In the genomic region with DNA sequence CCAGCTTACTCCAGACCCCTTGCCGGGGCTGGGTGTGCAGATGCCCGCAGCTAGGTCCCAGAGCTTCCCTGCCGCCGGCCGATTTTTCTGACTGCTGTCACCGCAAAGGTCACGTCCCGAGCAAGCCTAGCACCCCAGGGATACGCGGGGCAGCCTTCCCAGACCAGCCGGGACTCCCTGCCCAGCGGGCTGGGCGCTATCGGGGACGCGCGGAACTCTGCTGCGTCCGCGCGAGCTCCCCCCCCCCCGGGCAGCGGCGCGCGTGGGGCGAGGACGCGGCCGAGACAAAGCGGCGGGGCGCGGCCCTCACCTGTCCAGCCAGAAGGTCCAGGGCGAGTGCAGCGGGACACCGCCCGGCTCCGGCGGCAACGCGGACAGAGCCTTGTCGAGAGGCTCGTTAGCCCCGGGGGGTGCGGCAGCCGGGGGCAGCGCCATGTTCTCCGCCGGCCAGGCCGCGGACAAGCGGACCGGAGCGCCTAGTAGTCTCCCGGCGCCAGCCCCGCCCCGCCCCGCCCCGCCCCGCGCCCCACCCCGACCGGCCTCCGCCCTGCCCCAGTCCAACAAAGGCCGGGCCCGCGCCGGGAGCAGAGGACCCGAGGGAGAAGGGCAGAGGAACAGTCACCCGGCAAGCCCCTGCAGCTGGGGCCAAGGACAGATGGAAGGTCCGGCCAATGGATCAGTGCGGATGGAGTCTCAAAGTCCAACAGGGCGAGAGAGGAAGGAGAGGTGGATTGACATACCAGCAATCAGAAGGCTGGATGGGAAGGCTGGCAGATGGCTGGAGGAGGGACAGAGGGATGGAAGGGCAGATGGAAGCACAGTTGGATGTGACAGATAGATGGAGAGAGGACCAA, we compare ENCODE assay signal across 8 mouse cellular contexts. TPM values are rescaled to one million over a fixed set of nuclear protein-coding genes. Genes with fewer than 3 reads are reported as not detected.
DNase-seq lines count a peak whose midpoint lies in the region; ATAC-seq and TF ChIP-seq lines count a peak whose summit lies in the region.

Eif4e3 (minus strand) TSS at position 454 of the 854 bp plus-strand sequence.
Gm20696 (minus strand) TSS at position 480 of the 854 bp plus-strand sequence.

- H3K9me3 ChIP-seq in intestine, postnatal 0 days (ENCODE audit: control insufficient read depth), result no peaks in the 10 kb centered on the region
- H3K9me3 ChIP-seq in liver, embryonic 16.5 days (replicated peaks; ENCODE audit: control insufficient read depth, low read length), result no peaks in the 10 kb centered on the region

- 0 out of 2 replicates have a peak, but pooled peaks have one; percentile 14 for TF ChIP-seq CTCF in thymus, adult 2 months (IDR thresholded peaks at IDR 0.05; ENCODE audit: borderline replicate concordance, control insufficient read depth, extremely low read depth, insufficient read depth, low read length, poor library complexity)
- no peak for TF ChIP-seq CTCF in intestine, postnatal 0 days (IDR thresholded peaks at IDR 0.05; ENCODE audit: low read depth)

- peak; percentile 74 for ATAC-seq in intestine, postnatal 0 days
- peak; percentile 72 for ATAC-seq in liver, embryonic 16.5 days (ENCODE audit: low read depth)

- H3K4me1 ChIP-seq in thymus, adult 2 months (replicated peaks; ENCODE audit: control insufficient read depth, insufficient read depth, low read length), result peaks cover 40% of the 10 kb centered on the region
- H3K4me1 ChIP-seq in intestine, postnatal 0 days (replicated peaks; ENCODE audit: control insufficient read depth, insufficient read depth, low read length), result no peaks in the 10 kb centered on the region
- no peaks in the 10 kb centered on the region for H3K4me1 ChIP-seq in liver, embryonic 16.5 days (ENCODE audit: control insufficient read depth, low read depth, low read length)

- peak; percentile 58 for DNase-seq in thymus, adult 2 months
- no peak for DNase-seq in thymus, postnatal 10 days (ENCODE audit: low spot score in 2 of 2)
- peak; percentile 75 for DNase-seq in embryo, embryonic 10 days (ENCODE audit: low spot score)
- peak; percentile 78 to 82 for DNase-seq in heart, adult 18-20 months
- peak; percentile 86 for DNase-seq in neural tube, embryonic 10.5 days (ENCODE audit: extremely low spot score, low spot score)
- peak; percentile 61 for DNase-seq in urinary bladder, adult 2 months (ENCODE audit: low spot score)

- H3K27me3 ChIP-seq in thymus, adult 2 months (ENCODE audit: control insufficient read depth, insufficient read depth, low read length), result no peaks in the 10 kb centered on the region
- no peaks in the 10 kb centered on the region for H3K27me3 ChIP-seq in intestine, postnatal 0 days (replicated peaks; ENCODE audit: control insufficient read depth, insufficient read depth, low read length)
- H3K27me3 ChIP-seq in liver, embryonic 16.5 days (ENCODE audit: control insufficient read depth, insufficient read depth, low read depth, low read length), result peaks cover 30% of the 10 kb centered on the region

- 1% methylated on average over 69 of the region's 75 CpGs for WGBS in thymus, adult 2 months
- WGBS in intestine, postnatal 0 days, result under 1% methylated on average over 43 of the region's 75 CpGs
- WGBS in liver, embryonic 16.5 days (ENCODE audit: insufficient replicate concordance), result under 1% methylated on average over 59 of the region's 75 CpGs

- peak within 1 kb of the TSS; percentile 98 for H3K4me2 ChIP-seq in intestine, postnatal 0 days (replicated peaks; ENCODE audit: low read depth)
- H3K4me2 ChIP-seq in liver, embryonic 16.5 days (ENCODE audit: low read depth, low read length), result peak within 1 kb of the TSS; percentile 71

- peak within 1 kb of the TSS; percentile 94 for H3K4me3 ChIP-seq in thymus, adult 2 months (ENCODE audit: control insufficient read depth, insufficient read depth, low read length)
- peak within 1 kb of the TSS; percentile 77 for H3K4me3 ChIP-seq in intestine, postnatal 0 days (ENCODE audit: low read depth, low read length)
- peak within 1 kb of the TSS; percentile 65 for H3K4me3 ChIP-seq in liver, embryonic 16.5 days (ENCODE audit: low read depth, low read length)

- no peaks in the 10 kb centered on the region for H3K36me3 ChIP-seq in thymus, adult 2 months (ENCODE audit: control insufficient read depth, insufficient read depth, low read length)
- H3K36me3 ChIP-seq in intestine, postnatal 0 days (ENCODE audit: control insufficient read depth, insufficient read depth), result no peaks in the 10 kb centered on the region
- H3K36me3 ChIP-seq in liver, embryonic 16.5 days (ENCODE audit: control insufficient read depth, insufficient read depth), result no peaks in the 10 kb centered on the region

- H3K9ac ChIP-seq in intestine, postnatal 0 days (ENCODE audit: low read depth, low read length), result peak within 1 kb of the TSS; percentile 66
- peak within 1 kb of the TSS; percentile 48; the same call in 1 of the 2 replicates for H3K9ac ChIP-seq in liver, embryonic 16.5 days (ENCODE audit: low read depth, low read length)

- peak within 1 kb of the TSS; percentile 81 for H3K27ac ChIP-seq in thymus, adult 2 months (ENCODE audit: control insufficient read depth, insufficient read depth, low read length)
- H3K27ac ChIP-seq in intestine, postnatal 0 days (ENCODE audit: low read depth, low read length), result peak within 1 kb of the TSS; percentile 73
- H3K27ac ChIP-seq in liver, embryonic 16.5 days (ENCODE audit: low read length), result no peak within 1 kb of the TSS

- no peak for TF ChIP-seq POLR2A in thymus, adult 2 months (IDR thresholded peaks at IDR 0.05; ENCODE audit: control insufficient read depth, extremely low read depth, insufficient read depth, low read length, poor library complexity)

RNA-seq across cellular contexts. Expression of gene Eif4e3, which starts in this region (rescaled TPM):
- 30.4 and 34.4 TPM in 2 replicates for polyA plus RNA-seq in thymus, adult 2 months (2012; rRNA removed)
- total RNA-seq in heart, adult 18-20 months (2021), result 10 to 100 TPM; 44.5 to 45.6 TPM
- polyA plus RNA-seq in intestine, postnatal 0 days (2015; fragmentation: Nextera tagmentation; extraction: Ambion mirVana), result 6.7 and 7.4 TPM in 2 replicates
- polyA plus RNA-seq in liver, embryonic 16.5 days (2015; fragmentation: Nextera tagmentation; extraction: Ambion mirVana), result 2.4 and 2.7 TPM in 2 replicates
- 42.9 and 47.3 TPM in 2 replicates for polyA plus RNA-seq in urinary bladder, adult 2 months (2012; rRNA removed)

RNA-seq across cellular contexts. Expression of gene Gm20696, which starts in this region (rescaled TPM):
- 2.7 and 3.3 TPM in 2 replicates for polyA plus RNA-seq in thymus, adult 2 months (2012; rRNA removed)
- total RNA-seq in heart, adult 18-20 months (2021), result 1 to 10 TPM in 1 of 2 experiments, under 1 TPM in 1; 0.94 to 2.2 TPM
- polyA plus RNA-seq in intestine, postnatal 0 days (2015; fragmentation: Nextera tagmentation; extraction: Ambion mirVana), result 1.4 and 2.3 TPM in 2 replicates
- polyA plus RNA-seq in liver, embryonic 16.5 days (2015; fragmentation: Nextera tagmentation; extraction: Ambion mirVana), result 0.35 and 0.51 TPM in 2 replicates
- 1.2 and 2.5 TPM in 2 replicates for polyA plus RNA-seq in urinary bladder, adult 2 months (2012; rRNA removed)

Comparison
In these comparisons a context has a peak if more than half of its experiments do, and no peak if none do; other contexts are left out.
1. DNase-seq: peak in thymus, adult 2 months (single experiment), embryo, embryonic 10 days (single experiment), heart, adult 18-20 months (2 of 2), neural tube, embryonic 10.5 days (single experiment) and urinary bladder, adult 2 months (single experiment); none in thymus, postnatal 10 days (0 of 2).
2. Peak in every context shown above with its lines, with median percentiles within 50 percentile points of each other: H3K4me3 ChIP-seq.